Mouse (Mus musculus) heart, embryonic 11.5 days (tissue): Measurements from ENCODE around the gene Commd7. TPM values are rescaled to one million over a fixed set of nuclear protein-coding genes. Genes with fewer than 3 reads are reported as not detected.

Source experiments
- ATAC-seq: fragments of 200-750 bp; cut with Nextera tagmentation; replicated peaks from 2 replicates; pipeline ENCODE4 v1.8.0; 2017; ENCODE audit warnings: moderate library complexity; ENCODE audit not compliant: insufficient number of reproducible peaks, low FRiP score, low TSS enrichment
- H3K27ac ChIP-seq: fragments of 300-500 bp; sonication (generic); 2 replicates; pipeline ENCODE4 v1.5.1; 2014; ENCODE audit warnings: mild to moderate bottlenecking, low read depth, low read length
- H3K27me3 ChIP-seq: fragments of 300-500 bp; sonication (generic); 2 replicates; pipeline ENCODE4 v1.6.1; 2014; ENCODE audit warnings: mild to moderate bottlenecking, low read length, mixed read lengths; ENCODE audit not compliant: control insufficient read depth, insufficient read depth
- H3K36me3 ChIP-seq: fragments of 300-500 bp; sonication (generic); 2 replicates; pipeline ENCODE4 v1.6.1; 2014; ENCODE audit warnings: mild to moderate bottlenecking, low read length, moderate library complexity, mixed read lengths; ENCODE audit not compliant: control insufficient read depth, insufficient read depth
- H3K4me1 ChIP-seq: fragments of 300-500 bp; sonication (generic); 2 replicates; pipeline ENCODE4 v1.6.1; 2014; ENCODE audit warnings: low read length; ENCODE audit not compliant: control insufficient read depth, insufficient read depth
- H3K4me2 ChIP-seq: fragments of 300-500 bp; sonication (generic); 2 replicates; pipeline ENCODE4 v1.6.1; 2014; ENCODE audit warnings: mild to moderate bottlenecking, moderate library complexity
- H3K4me3 ChIP-seq: fragments of 300-500 bp; sonication (generic); 2 replicates; pipeline ENCODE4 v1.5.1; 2014; ENCODE audit warnings: low read depth, low read length
- H3K9ac ChIP-seq: fragments of 300-500 bp; sonication (generic); 2 replicates; pipeline ENCODE4 v1.6.1; 2014; ENCODE audit warnings: mild to moderate bottlenecking, low read depth, low read length, moderate library complexity
- H3K9me3 ChIP-seq: fragments of 300-500 bp; sonication (generic); replicated peaks from 2 replicates; pipeline ENCODE4 v1.6.1; 2016; ENCODE audit warnings: low read length; ENCODE audit not compliant: control insufficient read depth
- WGBS: fragments of 180-500 bp; shearing (Covaris S2); extraction: QIAGEN DNeasy Blood & Tissue Kit; methylation state at CpG from one replicate; pipeline ENCODE4 v1.1.7; 2014; ENCODE audit not compliant: insufficient replicate concordance; 5-methylcytosine and 5-hydroxymethylcytosine counted together
- polyA plus RNA-seq: library from polyadenylated mRNA; unstranded; fragments of >200 nt; fragmentation: Nextera tagmentation; extraction: Ambion mirVana; gene quantifications from 2 replicates; pipeline ENCODE4 v1.2.1, GENCODE M21; 2014

The Commd7 gene
- polyA plus RNA-seq, 1 experiment from 2014 or later: 53.6 TPM

- 94% methylated on average over 3 of the region's 3 CpGs for WGBS
- H3K4me3 ChIP-seq: no peak overlapping the region
- no peak overlapping the region for H3K4me2 ChIP-seq
- no peak for ATAC-seq
- no peak overlapping the region for H3K9ac ChIP-seq
- no peaks in the 10 kb centered on the region for H3K27me3 ChIP-seq
- no peaks in the 10 kb centered on the region for H3K9me3 ChIP-seq
- no peak overlapping the region for H3K27ac ChIP-seq
- no peaks in the 10 kb centered on the region for H3K36me3 ChIP-seq
- H3K4me1 ChIP-seq: peaks cover 9% of the 10 kb centered on the region
Measured at GRCm38 (mm10) chr2:153580042-153580441, 52.5 kb downstream of the Commd7 start.

DNA sequence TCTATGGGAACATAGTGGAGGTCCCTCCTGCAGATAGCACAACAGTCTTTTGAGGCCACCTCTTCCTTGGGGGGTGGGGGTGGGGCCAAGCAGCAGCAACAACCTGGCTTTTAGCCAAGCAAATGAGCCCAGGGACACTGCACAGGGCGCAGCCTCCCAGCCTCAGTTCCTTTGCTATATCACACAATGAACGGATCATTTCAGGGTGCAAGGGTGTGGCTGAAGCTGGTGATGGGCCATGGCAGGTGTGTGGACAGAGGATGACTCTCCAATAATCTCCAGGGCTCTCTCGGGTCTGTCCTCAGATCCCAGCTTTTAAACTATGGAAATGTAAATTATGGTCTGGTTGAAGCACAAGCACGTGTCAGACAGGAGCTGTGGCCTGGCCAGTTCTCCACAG lies 55.5 kb downstream of the Commd7 start:
- H3K9ac ChIP-seq: no peak overlapping the region
- ATAC-seq: 0 out of 2 replicates have a peak, but pooled peaks have one; percentile 47
- H3K4me1 ChIP-seq: peaks cover 3% of the 10 kb centered on the region; the same call in 1 of the 2 replicates
- no peak overlapping the region for H3K4me3 ChIP-seq
- H3K9me3 ChIP-seq: no peaks in the 10 kb centered on the region
- H3K36me3 ChIP-seq: no peaks in the 10 kb centered on the region
- H3K27ac ChIP-seq: no peak overlapping the region
- no peak overlapping the region for H3K4me2 ChIP-seq
- H3K27me3 ChIP-seq: no peaks in the 10 kb centered on the region
- WGBS: 50% methylated on average over 4 of the region's 4 CpGs

DNA sequence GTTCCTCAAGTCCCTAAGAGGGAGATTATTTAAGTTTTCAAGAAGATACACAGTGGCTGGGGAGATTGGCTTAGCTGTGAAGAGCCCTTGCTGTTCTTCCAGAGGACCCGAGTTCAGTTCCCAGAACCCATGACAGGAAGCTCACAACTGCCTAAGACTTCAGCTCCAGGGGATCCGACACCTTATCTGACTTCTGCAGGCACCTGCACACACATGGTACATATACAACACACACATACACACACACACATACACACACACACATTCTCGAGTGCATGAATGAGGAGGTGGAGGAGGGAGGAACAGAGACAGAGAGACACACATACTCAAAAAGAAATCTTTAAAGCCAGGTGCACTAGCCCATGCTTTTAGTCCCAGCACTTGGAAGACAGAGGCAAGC lies 56.4 kb downstream of the Commd7 start:
- Histone ChIP-seq H3K9ac (no peak overlapping the region), H3K4me2 (no peak overlapping the region), H3K4me3 (no peak overlapping the region), H3K36me3 (no peaks in the 10 kb centered on the region), H3K27me3 (no peaks in the 10 kb centered on the region), H3K9me3 (no peaks in the 10 kb centered on the region), H3K27ac (no peak overlapping the region), H3K4me1 (peaks cover 1% of the 10 kb centered on the region; the same call in 1 of the 2 replicates)
- WGBS: 60% methylated on average over 3 of the region's 3 CpGs
- ATAC-seq: no peak

DNA sequence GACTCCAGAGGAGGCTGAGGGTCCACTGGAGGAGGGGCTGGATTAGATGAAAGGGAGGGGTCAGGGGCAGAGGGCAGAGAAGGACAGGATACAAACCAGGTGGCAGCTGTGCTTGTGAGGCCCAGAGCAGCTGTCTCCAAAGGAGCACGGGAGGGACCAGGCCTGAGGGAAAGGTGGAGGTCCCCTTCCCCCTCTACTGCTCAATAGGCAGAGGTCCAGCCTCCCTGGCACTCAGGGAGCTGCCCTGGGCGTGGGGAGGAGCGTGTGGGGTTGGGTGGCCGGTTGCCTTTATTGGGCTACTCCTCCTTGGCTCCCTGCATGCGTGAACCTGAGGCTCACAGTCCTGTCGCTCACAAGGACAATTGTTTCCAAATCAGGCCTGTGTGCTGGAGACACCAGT lies 57.0 kb downstream of the Commd7 start:
- Histone ChIP-seq H3K27me3 (no peaks in the 10 kb centered on the region), H3K27ac (no peak overlapping the region)
- no peak for ATAC-seq

GRCm38 (mm10) chr2:153573101-153573500 lies 59.5 kb downstream of the Commd7 start:
- WGBS: 87% methylated on average over 9 of the region's 9 CpGs
- no peak overlapping the region for H3K4me3 ChIP-seq
- no peak overlapping the region for H3K9ac ChIP-seq
- H3K4me1 ChIP-seq: peaks cover 3% of the 10 kb centered on the region
- H3K36me3 ChIP-seq: no peaks in the 10 kb centered on the region
- no peak overlapping the region for H3K27ac ChIP-seq
- no peaks in the 10 kb centered on the region for H3K27me3 ChIP-seq
- H3K9me3 ChIP-seq: no peaks in the 10 kb centered on the region
- no peak overlapping the region for H3K4me2 ChIP-seq
- ATAC-seq: no peak

More for the DNA sequence above, 57.0 kb downstream of the Commd7 start:
- 66% methylated on average over 6 of the region's 6 CpGs for WGBS
- Histone ChIP-seq H3K36me3 (no peaks in the 10 kb centered on the region), H3K4me3 (no peak overlapping the region), H3K4me1 (no peaks in the 10 kb centered on the region), H3K9me3 (no peaks in the 10 kb centered on the region), H3K9ac (0 out of 2 replicates have a peak overlapping the region, but pooled peaks have one; percentile 17), H3K4me2 (no peak overlapping the region)

GRCm38 (mm10) chr2:153568541-153568940 lies 64.0 kb downstream of the Commd7 start:
- peaks cover 5% of the 10 kb centered on the region for H3K4me1 ChIP-seq
- peak overlapping the region; percentile 3; the same call in 1 of the 2 replicates for H3K4me2 ChIP-seq
- H3K9ac ChIP-seq: no peak overlapping the region
- WGBS: 73% methylated on average over 6 of the region's 6 CpGs
- H3K27ac ChIP-seq: peak overlapping the region; percentile 60
- H3K9me3 ChIP-seq: no peaks in the 10 kb centered on the region
- no peaks in the 10 kb centered on the region for H3K27me3 ChIP-seq
- no peak overlapping the region for H3K4me3 ChIP-seq
- peak; percentile 46; the same call in 1 of the 2 replicates for ATAC-seq
- H3K36me3 ChIP-seq: no peaks in the 10 kb centered on the region

GRCm38 (mm10) chr2:153568013-153568412 lies 64.6 kb downstream of the Commd7 start:
- peak overlapping the region; percentile 43; the same call in 1 of the 2 replicates for H3K9ac ChIP-seq
- peak; percentile 24; the same call in 1 of the 2 replicates for ATAC-seq
- H3K27me3 ChIP-seq: no peaks in the 10 kb centered on the region
- 41% methylated on average over 4 of the region's 4 CpGs for WGBS
- H3K4me1 ChIP-seq: peaks cover 5% of the 10 kb centered on the region
- peak overlapping the region; percentile 60; the same call in 1 of the 2 replicates for H3K27ac ChIP-seq
- no peak overlapping the region for H3K4me3 ChIP-seq
- H3K4me2 ChIP-seq: no peak overlapping the region
- H3K36me3 ChIP-seq: no peaks in the 10 kb centered on the region
- H3K9me3 ChIP-seq: no peaks in the 10 kb centered on the region

Other genes starting within 250 kb of the Commd7 start
- not detected in 2 replicates for gene 4930404H24Rik, start 140.0 kb downstream of the Commd7 start, polyA plus RNA-seq
- gene Nol4l, start 102.8 kb downstream of the Commd7 start, polyA plus RNA-seq: 16.0 and 16.7 TPM in 2 replicates
- gene Dnmt3b, start 16.7 kb upstream of the Commd7 start, polyA plus RNA-seq: 7.3 and 8.4 TPM in 2 replicates
- gene Dnmt3c, start 63.9 kb upstream of the Commd7 start, polyA plus RNA-seq: not detected in 2 replicates
- gene Mapre1, start 108.5 kb upstream of the Commd7 start, polyA plus RNA-seq: 271 and 300 TPM in 2 replicates
- gene Efcab8, start 147.2 kb upstream of the Commd7 start, polyA plus RNA-seq: 0.06 TPM in 1 of 2 replicates, not detected in the other
- gene Sun5, start 238.3 kb upstream of the Commd7 start, polyA plus RNA-seq: not detected in 2 replicates
- gene Bpifb2, start 242.3 kb upstream of the Commd7 start, polyA plus RNA-seq: not detected in 2 replicates